Mouse (Mus musculus): ENCODE measurements around the gene Ccdc13. TPM values are rescaled to one million over a fixed set of nuclear protein-coding genes. Genes with fewer than 3 reads are reported as not detected.

Gene Ccdc13
- polyA plus RNA-seq, 1 experiment: 0.01 TPM

DNA sequence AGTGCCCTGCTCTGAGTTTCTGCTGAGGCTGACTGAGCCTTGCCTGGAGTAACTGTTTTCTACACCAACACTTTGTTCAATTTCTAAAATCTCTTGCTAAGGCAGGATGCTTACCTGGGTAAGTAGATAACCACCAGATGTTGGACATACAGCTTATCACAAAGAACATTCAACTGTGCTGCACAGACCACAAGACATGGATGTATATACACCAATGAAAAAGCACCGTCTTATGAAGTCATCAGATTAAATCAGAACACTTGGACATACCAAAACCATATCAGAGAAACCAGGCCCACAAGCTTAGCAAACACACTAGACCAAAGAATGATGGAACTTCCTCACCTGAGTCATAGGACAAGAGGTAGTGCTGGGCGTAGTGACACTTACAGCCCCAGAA lies 20.1 kb upstream of the Ccdc13 start:
- Histone ChIP-seq H3K4me2 (ENCODE audit: low read depth) (no peak overlapping the region), H3K79me2 (ENCODE audit: control insufficient read depth, insufficient read depth) (peaks cover 26% of the 10 kb centered on the region), H3K4me3 (no peak overlapping the region), H3ac (ENCODE audit: control insufficient read depth, insufficient read length) (no peak overlapping the region), H3K36me3 (ENCODE audit: control insufficient read depth, insufficient read depth) (no peaks in the 10 kb centered on the region), H3K27me3 (ENCODE audit: control insufficient read depth, insufficient read depth, insufficient read length) (no peaks in the 10 kb centered on the region)
- TF ChIP-seq MAX (IDR thresholded peaks at IDR 0.05; ENCODE audit: low read depth): no peak
- TF ChIP-seq USF1 (IDR thresholded peaks at IDR 0.05; ENCODE audit: low read depth): no peak
- TF ChIP-seq E2F4 (IDR thresholded peaks at IDR 0.05; ENCODE audit: insufficient read depth): no peak
- no peak for TF ChIP-seq MYOG (IDR thresholded peaks at IDR 0.05; ENCODE audit: control insufficient read depth in 1 of 3, insufficient read depth in 1 of 3, insufficient read length in 2 of 3, low read depth in 2 of 3)
- TF ChIP-seq POLR2A (IDR thresholded peaks at IDR 0.05; ENCODE audit: insufficient read length, low read depth): no peak
- no peak for TF ChIP-seq TCF12 (IDR thresholded peaks at IDR 0.05; ENCODE audit: insufficient read depth, poor library complexity, severe bottlenecking)
- no peak for TF ChIP-seq CEBPB (IDR thresholded peaks at IDR 0.05; ENCODE audit: insufficient read depth, poor library complexity, severe bottlenecking)
- TF ChIP-seq REST (IDR thresholded peaks at IDR 0.05; ENCODE audit: insufficient read depth, insufficient read length): no peak
- TF ChIP-seq POLR2AphosphoS2 (IDR thresholded peaks at IDR 0.05; ENCODE audit: insufficient read length, low read depth): no peak
- TF ChIP-seq MYOD1 (IDR thresholded peaks at IDR 0.05; ENCODE audit: control insufficient read depth in 1 of 3, insufficient read length in 2 of 3, low read depth in 2 of 3): no peak
- TF ChIP-seq SRF (IDR thresholded peaks at IDR 0.05; ENCODE audit: control insufficient read depth, insufficient read length, low read depth): no peak
- TF ChIP-seq TCF3 (IDR thresholded peaks at IDR 0.05; ENCODE audit: insufficient read length, low read depth): no peak

DNA sequence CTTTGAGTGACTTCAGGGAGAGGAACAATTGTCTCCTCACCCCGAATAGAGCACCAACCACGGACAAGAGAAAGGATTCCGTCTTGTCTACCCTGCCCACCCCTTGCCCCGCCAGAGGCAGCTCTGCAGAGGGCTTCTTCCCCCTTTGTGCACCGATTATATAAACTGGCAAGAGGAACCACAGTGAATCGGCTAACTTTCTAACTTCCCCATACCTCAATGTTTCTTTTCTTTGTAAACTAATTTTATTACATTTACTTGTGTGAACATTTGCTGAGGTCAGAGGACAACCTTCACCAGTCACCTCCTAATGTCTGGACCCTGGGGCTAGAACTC lies 18.9 kb upstream of the Ccdc13 start, which contains the start of gene Higd1a:
Gene Higd1a, minus strand, starts transcription at position 210 of the 336 bp plus-strand sequence.
- Histone ChIP-seq H3K4me3 (peak within 1 kb of the TSS; percentile 77), H3K79me2 (ENCODE audit: control insufficient read depth, insufficient read depth) (peaks cover 37% of the 10 kb centered on the region), H3K36me3 (ENCODE audit: control insufficient read depth, insufficient read depth) (no peaks in the 10 kb centered on the region), H3K27me3 (ENCODE audit: control insufficient read depth, insufficient read depth, insufficient read length) (no peaks in the 10 kb centered on the region), H3K4me2 (ENCODE audit: low read depth) (peak within 1 kb of the TSS; percentile 93), H3ac (ENCODE audit: control insufficient read depth, insufficient read length) (peak within 1 kb of the TSS; percentile 79)
- no peak for TF ChIP-seq REST (IDR thresholded peaks at IDR 0.05; ENCODE audit: insufficient read depth, insufficient read length)
- TF ChIP-seq CEBPB (IDR thresholded peaks at IDR 0.05; ENCODE audit: insufficient read depth, poor library complexity, severe bottlenecking): no peak
- TF ChIP-seq TCF3 (IDR thresholded peaks at IDR 0.05; ENCODE audit: insufficient read length, low read depth): no peak
- no peak for TF ChIP-seq USF1 (IDR thresholded peaks at IDR 0.05; ENCODE audit: low read depth)
- TF ChIP-seq MAX (IDR thresholded peaks at IDR 0.05; ENCODE audit: low read depth): no peak
- no peak for TF ChIP-seq POLR2A (IDR thresholded peaks at IDR 0.05; ENCODE audit: insufficient read length, low read depth)
- no peak for TF ChIP-seq TCF12 (IDR thresholded peaks at IDR 0.05; ENCODE audit: insufficient read depth, poor library complexity, severe bottlenecking)
- TF ChIP-seq SRF (IDR thresholded peaks at IDR 0.05; ENCODE audit: control insufficient read depth, insufficient read length, low read depth): no peak
- TF ChIP-seq POLR2AphosphoS2 (IDR thresholded peaks at IDR 0.05; ENCODE audit: insufficient read length, low read depth): no peak
- no peak for TF ChIP-seq MYOG (IDR thresholded peaks at IDR 0.05; ENCODE audit: control insufficient read depth in 1 of 3, insufficient read depth in 1 of 3, insufficient read length in 2 of 3, low read depth in 2 of 3)
- TF ChIP-seq MYOD1 (IDR thresholded peaks at IDR 0.05; ENCODE audit: control insufficient read depth in 1 of 3, insufficient read length in 2 of 3, low read depth in 2 of 3): no peak
- TF ChIP-seq E2F4 (IDR thresholded peaks at IDR 0.05; ENCODE audit: insufficient read depth): no peak

GRCm38 (mm10) chr9:121857474-121858152 lies 18.4 kb upstream of the Ccdc13 start:
- Histone ChIP-seq H3K27me3 (ENCODE audit: control insufficient read depth, insufficient read depth, insufficient read length) (no peaks in the 10 kb centered on the region), H3ac (ENCODE audit: control insufficient read depth, insufficient read length) (peak overlapping the region; percentile 79), H3K4me2 (ENCODE audit: low read depth) (peak overlapping the region; percentile 73), H3K36me3 (ENCODE audit: control insufficient read depth, insufficient read depth) (no peaks in the 10 kb centered on the region), H3K4me3 (peak overlapping the region; percentile 77), H3K79me2 (ENCODE audit: control insufficient read depth, insufficient read depth) (peaks cover 37% of the 10 kb centered on the region)
- TF ChIP-seq TCF3 (IDR thresholded peaks at IDR 0.05; ENCODE audit: insufficient read length, low read depth) (no peak), MAX (IDR thresholded peaks at IDR 0.05; ENCODE audit: low read depth) (no peak), E2F4 (IDR thresholded peaks at IDR 0.05; ENCODE audit: insufficient read depth) (no peak), MYOG (IDR thresholded peaks at IDR 0.05; ENCODE audit: control insufficient read depth in 1 of 3, insufficient read depth in 1 of 3, insufficient read length in 2 of 3, low read depth in 2 of 3) (no peak), SRF (IDR thresholded peaks at IDR 0.05; ENCODE audit: control insufficient read depth, insufficient read length, low read depth) (no peak), USF1 (IDR thresholded peaks at IDR 0.05; ENCODE audit: low read depth) (no peak), POLR2AphosphoS2 (IDR thresholded peaks at IDR 0.05; ENCODE audit: insufficient read length, low read depth) (peak; percentile 83), MYOD1 (IDR thresholded peaks at IDR 0.05; ENCODE audit: control insufficient read depth in 1 of 3, insufficient read length in 2 of 3, low read depth in 2 of 3) (peak in 1 of 3 experiments; percentile 19), TCF12 (IDR thresholded peaks at IDR 0.05; ENCODE audit: insufficient read depth, poor library complexity, severe bottlenecking) (no peak), CEBPB (IDR thresholded peaks at IDR 0.05; ENCODE audit: insufficient read depth, poor library complexity, severe bottlenecking) (no peak), REST (IDR thresholded peaks at IDR 0.05; ENCODE audit: insufficient read depth, insufficient read length) (no peak), POLR2A (IDR thresholded peaks at IDR 0.05; ENCODE audit: insufficient read length, low read depth) (peak; percentile 75)

DNA sequence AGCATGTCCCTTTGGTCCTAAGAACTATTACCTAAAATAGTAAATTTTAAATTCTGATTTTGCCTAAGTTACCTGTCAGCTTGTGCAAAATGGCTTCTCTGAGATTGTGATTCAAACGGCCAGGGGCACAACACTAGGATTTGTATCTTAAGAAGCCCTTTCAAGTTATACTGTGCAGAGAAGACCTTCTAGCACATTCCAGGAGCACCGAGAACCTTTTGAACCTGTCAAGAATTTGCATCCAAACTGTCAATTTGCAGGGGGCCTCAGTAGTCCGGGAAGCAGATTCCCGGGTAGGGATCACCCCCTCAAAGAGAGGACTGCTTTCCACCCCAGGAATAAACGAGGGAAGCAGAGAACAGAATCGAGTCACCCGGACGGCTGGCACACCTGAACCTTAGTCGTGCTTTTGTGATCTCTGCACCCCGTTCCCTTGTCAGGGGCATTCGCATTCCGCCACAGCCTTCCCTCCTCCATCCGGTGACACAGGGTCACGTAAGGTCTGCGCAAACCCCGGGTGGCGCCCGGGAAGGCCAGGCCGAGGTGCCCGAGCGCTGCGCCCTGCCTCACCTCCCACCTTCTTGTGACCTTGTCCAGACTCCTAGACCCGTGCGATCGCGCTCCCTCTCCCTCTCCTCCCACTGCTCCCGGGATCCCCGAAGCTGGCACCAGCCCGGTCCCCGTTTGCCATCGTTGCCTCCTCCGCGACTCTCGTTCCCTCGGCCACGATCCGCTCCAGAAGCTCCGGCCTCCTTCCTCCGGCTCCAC lies 17.6 kb upstream of the Ccdc13 start:
- Histone ChIP-seq H3K4me3 (peak overlapping the region; percentile 77), H3K4me2 (ENCODE audit: low read depth) (peak overlapping the region; percentile 93), H3K36me3 (ENCODE audit: control insufficient read depth, insufficient read depth) (peaks cover 5% of the 10 kb centered on the region), H3ac (ENCODE audit: control insufficient read depth, insufficient read length) (peak overlapping the region; percentile 79), H3K79me2 (ENCODE audit: control insufficient read depth, insufficient read depth) (peaks cover 37% of the 10 kb centered on the region), H3K27me3 (ENCODE audit: control insufficient read depth, insufficient read depth, insufficient read length) (no peaks in the 10 kb centered on the region)
- TF ChIP-seq CEBPB (IDR thresholded peaks at IDR 0.05; ENCODE audit: insufficient read depth, poor library complexity, severe bottlenecking) (no peak), POLR2AphosphoS2 (IDR thresholded peaks at IDR 0.05; ENCODE audit: insufficient read length, low read depth) (no peak), MYOG (IDR thresholded peaks at IDR 0.05; ENCODE audit: control insufficient read depth in 1 of 3, insufficient read depth in 1 of 3, insufficient read length in 2 of 3, low read depth in 2 of 3) (no peak), POLR2A (IDR thresholded peaks at IDR 0.05; ENCODE audit: insufficient read length, low read depth) (no peak), TCF12 (IDR thresholded peaks at IDR 0.05; ENCODE audit: insufficient read depth, poor library complexity, severe bottlenecking) (no peak), REST (IDR thresholded peaks at IDR 0.05; ENCODE audit: insufficient read depth, insufficient read length) (no peak), MAX (IDR thresholded peaks at IDR 0.05; ENCODE audit: low read depth) (no peak), MYOD1 (IDR thresholded peaks at IDR 0.05; ENCODE audit: control insufficient read depth in 1 of 3, insufficient read length in 2 of 3, low read depth in 2 of 3) (no peak), E2F4 (IDR thresholded peaks at IDR 0.05; ENCODE audit: insufficient read depth) (no peak), SRF (IDR thresholded peaks at IDR 0.05; ENCODE audit: control insufficient read depth, insufficient read length, low read depth) (no peak), TCF3 (IDR thresholded peaks at IDR 0.05; ENCODE audit: insufficient read length, low read depth) (no peak), USF1 (IDR thresholded peaks at IDR 0.05; ENCODE audit: low read depth) (no peak)

Measured in myocyte (in vitro differentiated cells).